Mouse (Mus musculus) CH12.LX (cell line): ENCODE results near the gene Nup205.

Experiments
- CTCF ChIP-seq, 2 experiments: IDR thresholded peaks in 1 of 2; conservative IDR thresholded peaks in 1 of 2; 2 replicates each; pipeline ENCODE4 v1.5.1; 2011 to 2012; ENCODE audit warnings: low read depth in 2 of 2, low read length in 2 of 2, improper control_type of control experiment in 1 of 2, inconsistent platforms in 1 of 2, mild to moderate bottlenecking in 1 of 2, moderate library complexity in 1 of 2
- E2F4 ChIP-seq: IDR thresholded peaks from 2 replicates; pipeline ENCODE4 v1.6.1; 2011; ENCODE audit warnings: low read depth, low read length, improper control_type of control experiment; ENCODE audit not compliant: insufficient replicate concordance
- ELF1 ChIP-seq: IDR thresholded peaks from 2 replicates; pipeline ENCODE4 v1.6.1; 2014; ENCODE audit warnings: low read depth, mild to moderate bottlenecking, inconsistent platforms, low read length, improper control_type of control experiment
- EP300 ChIP-seq: IDR thresholded peaks from 2 replicates; pipeline ENCODE4 v1.6.1; 2011; ENCODE audit warnings: low read length, improper control_type of control experiment
- NRF1 ChIP-seq: IDR thresholded peaks from 2 replicates; pipeline ENCODE4 v1.6.1; 2014; ENCODE audit warnings: low read depth, mild to moderate bottlenecking, inconsistent platforms, low read length, improper control_type of control experiment, moderate library complexity
- POLR2AphosphoS2 ChIP-seq: IDR thresholded peaks from 2 replicates; pipeline ENCODE4 v1.6.1; 2011; ENCODE audit warnings: low read depth, low read length, improper control_type of control experiment
- UBTF ChIP-seq: IDR thresholded peaks from 2 replicates; pipeline ENCODE4 v1.6.1; 2012; ENCODE audit warnings: low read depth, mild to moderate bottlenecking, inconsistent platforms, low read length, improper control_type of control experiment, moderate library complexity
- USF2 ChIP-seq: conservative IDR thresholded peaks from 2 replicates; pipeline ENCODE4 v1.6.1; 2011; ENCODE audit warnings: low read depth, low read length, improper control_type of control experiment
- ZC3H11A ChIP-seq: IDR thresholded peaks from 2 replicates; pipeline ENCODE4 v1.6.1; 2012; ENCODE audit warnings: low read depth, mild to moderate bottlenecking, inconsistent platforms, low read length, improper control_type of control experiment
- ZKSCAN1 ChIP-seq: IDR thresholded peaks from 2 replicates; pipeline ENCODE4 v1.6.1; 2012; ENCODE audit warnings: low read depth, inconsistent platforms, low read length, improper control_type of control experiment, borderline replicate concordance
- ZMIZ1 ChIP-seq: IDR thresholded peaks from 2 replicates; pipeline ENCODE4 v1.6.1; 2012; ENCODE audit warnings: low read depth, mild to moderate bottlenecking, inconsistent platforms, low read length, improper control_type of control experiment
- ZNF384 ChIP-seq: IDR thresholded peaks from 2 replicates; pipeline ENCODE4 v1.6.1; 2012; ENCODE audit warnings: low read depth, low read length, improper control_type of control experiment, inconsistent platforms

DNA sequence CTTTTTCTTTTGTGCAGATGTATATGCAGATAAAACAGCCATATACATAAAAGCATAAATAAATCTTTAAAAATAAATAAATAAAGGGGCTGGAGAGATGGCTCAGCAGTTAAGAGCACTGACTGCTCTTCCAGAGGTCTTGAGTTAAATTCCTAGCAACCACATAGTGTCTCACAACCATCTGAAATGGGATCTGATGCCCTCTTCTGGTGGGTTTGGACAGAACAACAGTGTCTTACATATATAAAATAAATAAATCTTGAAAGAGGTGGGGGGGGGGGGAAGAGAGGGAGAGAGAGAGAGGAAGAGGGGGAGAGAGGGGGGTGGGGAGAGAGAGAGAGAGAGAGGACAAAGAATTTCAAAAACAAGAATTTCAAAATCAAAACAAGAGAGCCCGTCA, 36.9 kb upstream of the Nup205 start:
- TF ChIP-seq POLR2AphosphoS2 (no peak), ZNF384 (no peak), ZC3H11A (no peak), NRF1 (no peak), USF2 (no peak), EP300 (no peak), UBTF (no peak), CTCF (conservative IDR thresholded peaks at IDR 0.05 in 1 of 2, IDR thresholded peaks at IDR 0.05 in 1 of 2; ENCODE audit: low read depth in 2 of 2, low read length in 2 of 2) (no peak), ELF1 (no peak), ZMIZ1 (no peak), E2F4 (no peak), ZKSCAN1 (no peak)
